Mouse (Mus musculus) E14TG2a.4 (cell line): ENCODE data around the gene Gm11020.

ENCODE experiments used
- CTCF ChIP-seq: conservative IDR thresholded peaks from 2 replicates; pipeline ENCODE4 v1.5.1; 2014; ENCODE audit warnings: low read length
- NANOG ChIP-seq: IDR thresholded peaks from 2 replicates; pipeline ENCODE4 v1.6.1; 2014; ENCODE audit warnings: borderline replicate concordance, low read length, mixed read lengths
- POU5F1 ChIP-seq: IDR thresholded peaks from 2 replicates; pipeline ENCODE4 v1.6.1; 2014; ENCODE audit warnings: low read length, borderline replicate concordance

- TF ChIP-seq CTCF (no peak), NANOG (no peak), POU5F1 (no peak)
Observed at GRCm38 (mm10) chr8:104350047-104350446, 28.7 kb downstream of the Gm11020 start.
